Mouse (Mus musculus): Measurements from ENCODE around the gene Xlr5a.
"Not testable (repeated sequence)": the region's sequence is repeated elsewhere in the genome, so short reads cannot be mapped to it uniquely, and the experiment has no call there.

The Xlr5a gene

DNA sequence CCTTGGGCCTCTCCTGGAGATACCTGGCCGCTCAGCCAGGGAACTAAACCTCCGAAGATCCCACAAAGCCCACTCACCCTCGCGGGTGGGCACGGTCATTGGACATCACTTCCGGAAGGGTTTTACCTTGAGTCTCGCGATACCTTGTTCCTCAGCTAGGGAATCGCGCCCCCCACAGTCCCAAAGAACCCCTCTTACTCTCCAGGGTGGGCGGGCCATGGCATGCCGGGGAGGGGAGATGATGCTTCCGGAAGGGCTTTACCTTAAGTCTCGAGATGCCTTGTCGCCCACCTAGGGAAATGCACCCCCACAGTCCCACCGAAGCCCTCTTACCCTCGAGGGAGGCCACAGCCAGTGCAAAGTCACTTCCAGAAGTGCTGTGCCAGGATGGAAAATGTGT lies at the start of gene Xlr5a, which contains the start of gene Xlr5c:
TSS of gene Xlr5a (minus strand) at position 101 of the 400 bp plus-strand sequence.
TSS of gene Xlr5c (minus strand) at position 101 of the 400 bp plus-strand sequence.
- not testable (repeated sequence) for DNase-seq (ENCODE audit: extremely low read depth, insufficient read length, low spot score)

DNA sequence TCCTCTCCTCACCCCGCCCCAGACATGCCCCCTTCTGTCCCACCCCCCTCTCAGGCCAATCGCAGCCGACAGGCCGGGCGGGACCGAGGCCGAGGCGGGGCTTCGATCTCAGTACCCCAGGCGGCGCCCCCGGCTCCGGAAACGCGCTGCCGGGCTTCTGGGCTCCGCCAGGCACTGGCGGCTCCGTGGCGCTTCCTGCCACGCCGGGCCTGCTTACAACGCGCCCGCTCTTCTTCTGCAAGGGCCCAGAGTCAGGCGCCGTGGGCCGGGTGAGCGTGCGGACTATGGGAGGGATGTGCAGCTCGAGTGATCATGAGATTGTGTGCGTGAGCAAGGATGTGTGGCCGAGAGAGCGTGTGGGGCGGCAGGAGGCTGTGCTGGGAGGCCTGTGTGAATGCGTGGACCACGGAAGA lies 49.7 kb upstream of the Xlr5a start, which contains the start of gene Zfp275:
TSS of gene Zfp275 (plus strand) at position 139 of the 413 bp plus-strand sequence.
- peak; percentile 83 for DNase-seq (ENCODE audit: extremely low read depth, insufficient read length, low spot score)

DNA sequence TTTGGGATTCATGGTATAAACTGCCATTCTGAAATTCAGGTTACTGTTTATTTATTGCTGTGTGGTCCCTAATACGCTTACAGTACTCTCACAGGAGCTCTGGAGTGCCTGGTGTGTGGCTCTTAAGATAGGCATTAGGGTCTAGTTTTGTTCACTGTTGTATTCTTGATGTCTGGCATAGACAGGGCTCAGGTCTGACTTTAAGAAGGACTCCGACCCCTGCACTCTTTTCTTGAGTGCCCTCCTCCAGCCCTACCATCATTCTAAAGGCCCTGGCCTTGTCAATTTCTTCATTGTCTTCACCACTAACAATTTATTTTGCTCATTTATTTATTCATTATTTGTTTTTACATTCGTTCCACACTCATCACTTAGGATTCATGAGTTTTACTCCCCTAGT lies 49.3 kb upstream of the Xlr5a start:
- DNase-seq (ENCODE audit: extremely low read depth, insufficient read length, low spot score), result no peak

DNA sequence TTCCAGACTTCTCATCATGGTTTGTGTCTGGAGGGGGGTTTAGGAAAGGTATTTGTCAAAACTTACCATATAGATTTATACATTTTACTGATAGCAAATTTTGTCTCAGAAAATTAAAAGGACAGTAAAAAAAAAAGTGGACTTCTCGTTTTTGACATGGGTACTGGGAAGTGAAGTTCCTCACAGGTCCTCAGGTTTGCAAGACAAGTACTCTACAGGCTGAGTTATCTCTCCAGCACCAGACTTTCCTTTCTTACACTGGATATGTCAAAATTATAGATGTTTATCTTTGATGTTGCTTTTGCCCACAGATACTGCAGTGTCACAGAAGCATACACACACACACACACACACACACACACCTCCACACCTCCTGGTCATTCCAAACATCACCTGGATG lies 48.7 kb upstream of the Xlr5a start:
- DNase-seq (ENCODE audit: extremely low read depth, insufficient read length, low spot score), result no peak

DNA sequence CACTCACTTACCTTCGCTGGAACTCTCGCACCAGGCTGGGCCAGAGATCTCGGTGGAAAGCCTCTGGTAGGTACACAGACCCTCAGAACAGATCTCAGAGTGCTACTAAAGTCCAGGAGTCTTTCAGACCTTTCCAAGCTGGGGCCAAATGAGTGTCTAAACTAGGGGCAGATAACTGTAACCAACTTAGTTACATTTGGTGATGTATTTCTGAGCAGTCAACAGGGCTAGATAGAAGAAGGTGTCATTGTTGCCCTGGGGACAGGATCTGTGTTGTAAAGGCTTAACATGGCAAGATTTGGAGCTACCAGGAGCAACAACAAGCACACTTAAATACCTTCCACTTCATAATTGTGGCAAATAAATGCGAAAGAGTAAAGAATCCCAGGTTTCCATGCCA lies 44.0 kb upstream of the Xlr5a start, which contains the start of gene Gm45015:
TSS of gene Gm45015 (minus strand) at position 101 of the 400 bp plus-strand sequence.
- no peak for DNase-seq (ENCODE audit: extremely low read depth, insufficient read length, low spot score)

DNA sequence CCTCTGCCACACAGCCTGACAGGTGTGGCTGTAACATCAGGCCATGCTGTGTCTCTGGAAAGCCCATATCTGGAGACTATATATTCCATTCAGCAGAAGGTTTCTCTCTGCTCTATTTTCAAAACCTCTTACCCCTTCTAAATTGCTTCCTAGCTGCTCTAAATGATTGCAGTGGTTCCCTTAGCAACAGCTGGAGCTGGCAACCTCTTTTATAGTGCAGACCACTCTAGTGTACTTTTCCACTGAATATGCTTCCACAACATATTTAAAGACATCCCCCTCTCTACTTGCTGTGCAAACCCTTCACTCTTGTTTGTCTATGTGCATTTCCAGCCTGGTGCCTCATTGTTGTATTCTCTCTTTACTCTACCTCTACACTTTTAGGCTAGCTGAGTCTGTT lies 40.8 kb upstream of the Xlr5a start:
- DNase-seq (ENCODE audit: extremely low read depth, insufficient read length, low spot score), result no peak

DNA sequence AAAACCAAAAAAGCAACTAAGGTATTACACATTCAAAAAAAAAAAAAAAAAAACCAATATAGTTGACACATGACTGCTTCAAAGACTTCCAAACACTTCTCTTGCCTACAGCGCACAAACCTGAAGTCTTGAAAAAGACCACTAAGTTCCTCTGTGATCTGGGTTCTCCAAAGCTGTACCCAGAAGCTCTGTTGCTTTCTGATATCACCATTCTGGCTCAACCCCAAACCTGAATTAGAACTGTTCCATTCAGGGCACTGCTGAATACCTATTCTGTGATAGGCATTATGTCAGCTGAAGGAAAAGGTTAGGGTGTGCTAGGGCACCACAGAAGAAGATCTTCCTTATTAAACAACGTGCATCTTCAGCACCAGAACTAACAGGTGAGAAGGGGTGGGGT lies 34.4 kb upstream of the Xlr5a start:
- no peak for DNase-seq (ENCODE audit: extremely low read depth, insufficient read length, low spot score)

DNA sequence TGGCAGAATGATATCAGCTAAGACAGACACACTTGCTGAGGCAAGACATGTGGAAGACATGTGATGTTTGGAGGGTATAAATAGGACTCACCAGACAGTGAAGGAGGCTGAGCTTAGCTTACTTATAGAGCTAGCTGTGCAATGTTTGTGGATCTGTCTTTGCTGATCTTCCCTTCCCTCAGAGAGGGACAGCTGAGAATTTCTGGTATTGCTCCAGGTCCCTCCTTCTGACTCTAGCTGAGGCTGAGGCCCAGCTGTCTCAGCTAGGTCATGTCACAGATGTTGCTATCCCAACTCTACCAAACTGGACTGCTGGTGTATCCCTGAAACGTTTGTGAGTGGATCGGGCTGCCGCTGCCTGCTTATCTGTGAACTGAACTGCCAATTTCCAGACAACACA lies 28.3 kb upstream of the Xlr5a start:
- no peak for DNase-seq (ENCODE audit: extremely low read depth, insufficient read length, low spot score)

DNA sequence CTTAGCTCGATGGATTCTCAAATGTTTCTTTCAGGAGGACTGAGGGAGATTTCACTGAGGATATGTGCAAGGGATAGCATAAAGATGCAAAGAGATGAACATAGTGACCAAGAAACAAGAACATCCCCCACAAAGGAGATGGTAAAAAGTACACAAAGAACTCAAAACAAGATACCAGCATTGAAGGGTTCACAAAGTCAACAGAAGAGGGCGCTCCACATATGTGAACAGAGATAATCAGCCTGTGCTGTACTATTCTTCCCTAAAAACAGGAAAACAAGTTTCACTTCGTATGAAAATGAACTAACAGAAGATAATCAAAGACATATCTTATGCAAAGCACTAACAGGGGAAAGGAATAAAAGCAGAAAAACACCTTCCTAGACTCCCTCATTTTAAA lies 19.7 kb upstream of the Xlr5a start:
- no peak for DNase-seq (ENCODE audit: extremely low read depth, insufficient read length, low spot score)

DNA sequence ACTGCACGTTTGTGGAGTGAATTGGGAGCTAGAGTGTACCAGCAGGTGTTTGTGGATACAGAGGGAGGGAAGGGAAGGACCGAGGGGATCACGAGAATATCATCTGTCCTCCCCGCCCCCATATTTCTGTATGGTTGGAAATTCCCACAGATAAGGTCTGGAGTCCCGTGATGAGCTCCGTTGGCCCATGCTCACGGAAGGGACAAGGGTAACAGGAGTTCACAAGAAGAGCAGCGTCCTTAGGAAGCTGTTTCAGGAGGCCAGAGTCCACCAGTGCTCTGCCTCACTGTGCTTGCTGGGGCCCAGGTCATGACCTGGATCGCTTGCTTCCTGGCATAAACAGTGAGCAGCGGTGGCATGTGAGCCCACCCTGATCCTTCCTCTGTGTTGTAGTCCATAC lies 3.0 kb upstream of the Xlr5a start:
- DNase-seq (ENCODE audit: extremely low read depth, insufficient read length, low spot score), result not testable (repeated sequence)

DNA sequence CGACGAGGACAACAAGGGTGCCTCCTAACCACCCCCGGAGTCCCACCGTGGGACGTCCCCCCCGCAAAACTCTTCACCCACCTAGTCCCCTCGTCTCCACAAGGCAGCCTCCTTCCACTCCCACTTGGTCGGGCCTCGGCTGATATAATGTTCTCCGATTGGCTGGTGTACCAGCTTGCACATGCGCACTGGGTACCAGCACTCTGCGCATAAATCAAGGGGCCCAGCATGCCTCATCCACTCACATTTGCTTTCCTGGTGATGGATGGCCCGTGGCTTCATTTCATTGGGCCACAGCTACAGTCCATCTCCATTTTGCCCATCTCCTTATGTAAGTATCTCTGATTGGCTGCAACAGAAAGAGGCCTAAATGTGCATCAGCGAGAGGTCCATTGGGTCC lies 27.5 kb downstream of the Xlr5a start, which contains the start of gene Xlr3c:
TSS of gene Xlr3c (minus strand) at position 121 of the 400 bp plus-strand sequence.
- peak; percentile 45 for DNase-seq (ENCODE audit: extremely low read depth, insufficient read length, low spot score)

DNA sequence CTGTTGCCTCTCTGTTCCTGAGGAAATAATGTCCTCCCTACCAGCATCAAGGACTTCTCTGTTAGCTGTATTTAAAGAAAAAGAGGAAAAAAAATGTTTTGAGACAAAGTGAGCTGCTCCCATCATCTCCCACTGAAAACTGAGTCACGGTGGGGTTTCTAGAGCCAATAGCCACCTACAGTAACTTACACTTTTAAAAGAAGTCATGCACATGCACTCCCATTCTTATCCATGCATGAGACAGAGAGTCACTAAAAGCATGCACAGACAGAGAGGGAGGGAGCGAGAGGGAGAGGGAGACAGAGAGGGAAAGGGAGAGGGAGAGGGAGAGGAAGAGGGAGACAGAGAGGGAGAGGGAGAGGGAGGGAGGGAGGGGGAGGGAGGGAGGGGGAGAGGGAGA lies 30.3 kb downstream of the Xlr5a start:
- not testable (repeated sequence) for DNase-seq (ENCODE audit: extremely low read depth, insufficient read length, low spot score)

DNA sequence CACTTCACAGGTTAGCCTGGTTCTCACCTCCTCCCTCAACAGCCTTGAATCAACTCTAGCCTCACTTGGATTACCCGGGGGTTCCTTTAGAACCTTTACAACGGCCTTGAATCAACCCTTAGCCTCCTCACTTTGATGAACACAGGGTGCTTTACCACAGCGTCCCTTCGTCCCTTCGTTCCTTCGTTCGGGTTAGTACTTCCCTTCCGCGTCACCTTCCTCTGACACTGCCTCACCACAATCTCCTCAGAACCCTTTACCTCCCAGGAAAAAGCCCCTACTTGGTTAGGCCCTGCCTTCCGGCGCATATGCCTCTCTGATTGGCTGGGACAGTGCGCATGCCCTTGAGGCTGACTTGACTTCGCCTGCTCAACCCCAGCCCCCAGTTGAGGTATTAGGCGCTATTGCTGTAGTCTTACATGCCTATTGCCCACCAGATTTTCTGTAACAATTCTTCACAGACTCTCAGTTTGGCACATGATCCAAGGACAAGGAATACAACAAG lies 49.9 kb downstream of the Xlr5a start, which contains the start of gene Xlr4c:
TSS of gene Xlr4c (minus strand) at position 310 of the 505 bp plus-strand sequence.
- DNase-seq (ENCODE audit: extremely low read depth, insufficient read length, low spot score), result not testable (repeated sequence)

DNA sequence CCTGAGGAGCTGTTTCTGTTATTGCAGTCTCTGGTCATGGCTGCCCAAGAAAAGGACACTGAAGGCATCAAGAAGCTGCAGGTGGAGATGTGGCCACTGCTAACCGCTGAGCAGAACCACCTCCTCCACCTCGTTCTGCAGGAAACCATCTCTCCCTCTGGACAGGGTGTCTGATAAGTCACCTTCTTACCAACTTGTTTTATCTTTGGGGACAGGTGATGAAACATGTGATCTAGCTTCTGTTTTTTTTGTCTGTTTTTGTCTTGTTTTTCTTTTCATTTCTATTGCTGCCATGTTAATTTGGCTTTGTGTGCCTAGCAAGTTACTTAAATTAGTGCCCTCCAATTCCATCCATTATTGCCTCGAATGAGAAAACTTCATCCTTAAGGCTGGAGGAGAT lies 63.5 kb downstream of the Xlr5a start:
- no peak for DNase-seq (ENCODE audit: extremely low read depth, insufficient read length, low spot score)

DNA sequence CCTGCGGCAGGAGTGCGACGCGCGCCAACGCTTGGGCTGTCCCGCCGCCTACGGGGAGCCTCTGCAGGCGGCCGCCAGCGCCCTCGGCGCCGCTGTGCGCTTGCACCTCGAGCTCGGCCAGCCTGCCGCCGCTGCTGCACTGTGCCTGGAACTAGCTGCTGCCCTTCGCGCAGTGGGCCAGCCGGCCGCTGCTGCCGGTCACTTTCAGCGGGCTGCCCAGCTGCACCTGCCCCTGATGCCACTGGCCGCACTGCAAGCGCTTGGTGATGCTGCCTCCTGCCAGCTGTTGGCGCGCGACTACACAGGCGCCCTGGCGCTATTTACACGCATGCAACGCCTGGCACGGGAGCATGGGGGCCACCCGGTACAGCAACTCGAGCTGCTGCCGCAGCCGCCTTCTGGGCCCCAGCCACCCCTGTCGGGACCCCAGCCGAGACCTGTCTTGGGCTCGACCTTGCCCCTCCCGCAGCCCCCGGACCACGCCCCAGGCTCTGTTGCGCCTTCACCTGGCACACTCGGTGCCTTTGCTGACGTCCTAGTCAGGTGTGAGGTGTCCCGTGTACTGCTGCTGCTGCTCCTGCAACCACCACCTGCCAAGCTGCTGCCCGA lies 64.1 kb downstream of the Xlr5a start:
- peak; percentile 79 for DNase-seq (ENCODE audit: extremely low read depth, insufficient read length, low spot score)

DNA sequence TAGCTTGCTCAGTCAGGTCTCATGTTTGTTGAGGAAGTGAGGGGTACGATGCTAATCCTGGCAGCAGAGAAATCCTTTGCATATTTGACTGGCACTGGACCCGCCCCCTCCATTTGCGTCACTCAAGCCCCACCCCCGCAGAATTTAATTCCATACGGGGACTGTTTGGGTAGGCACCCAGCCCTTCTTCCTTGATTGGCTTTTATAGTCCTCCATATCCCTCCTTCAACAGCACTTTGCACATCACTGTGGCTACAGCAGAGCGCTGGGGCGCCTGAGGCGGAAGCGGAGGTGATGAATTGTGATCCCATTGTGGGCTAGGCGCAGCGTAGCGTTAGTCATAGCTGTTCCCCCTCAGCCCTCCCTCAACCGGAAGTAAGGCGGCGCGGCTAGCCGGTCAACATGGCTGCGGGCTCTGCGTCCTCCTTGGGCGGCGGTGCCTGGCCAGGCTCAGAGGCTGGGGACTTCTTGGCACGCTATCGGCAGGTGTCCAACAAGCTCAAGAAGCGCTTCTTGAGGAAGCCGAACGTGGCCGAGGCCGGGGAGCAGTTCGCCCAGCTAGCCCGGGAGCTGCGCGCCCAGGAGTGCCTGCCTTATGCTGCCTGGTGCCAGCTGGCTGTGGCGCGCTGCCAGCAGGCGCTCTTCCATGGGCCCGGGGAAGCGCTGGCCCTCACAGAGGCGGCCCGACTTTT lies 64.7 kb downstream of the Xlr5a start, which contains the start of gene F8a:
TSS of gene F8a (plus strand) at position 378 of the 692 bp plus-strand sequence.
- peak; percentile 89 for DNase-seq (ENCODE audit: extremely low read depth, insufficient read length, low spot score)

DNA sequence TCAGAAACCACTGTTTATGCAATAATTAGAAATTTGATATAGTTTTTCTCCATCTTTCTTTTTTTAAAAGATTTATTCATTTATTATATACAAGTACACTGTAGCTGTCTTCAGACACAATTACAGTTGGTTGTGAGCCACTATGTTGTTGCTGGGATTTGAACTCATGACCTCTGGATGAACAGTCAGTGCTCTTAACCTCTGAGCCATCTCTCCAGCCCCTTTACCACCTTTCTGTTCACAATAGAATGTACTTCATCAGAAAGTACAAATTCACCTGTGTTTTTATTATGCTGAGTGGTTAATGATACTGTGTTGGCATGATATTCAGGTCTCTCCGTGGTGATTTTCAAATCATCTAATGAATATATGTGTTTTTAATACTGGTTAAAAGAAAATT lies 67.4 kb downstream of the Xlr5a start:
- no peak for DNase-seq (ENCODE audit: extremely low read depth, insufficient read length, low spot score)

DNA sequence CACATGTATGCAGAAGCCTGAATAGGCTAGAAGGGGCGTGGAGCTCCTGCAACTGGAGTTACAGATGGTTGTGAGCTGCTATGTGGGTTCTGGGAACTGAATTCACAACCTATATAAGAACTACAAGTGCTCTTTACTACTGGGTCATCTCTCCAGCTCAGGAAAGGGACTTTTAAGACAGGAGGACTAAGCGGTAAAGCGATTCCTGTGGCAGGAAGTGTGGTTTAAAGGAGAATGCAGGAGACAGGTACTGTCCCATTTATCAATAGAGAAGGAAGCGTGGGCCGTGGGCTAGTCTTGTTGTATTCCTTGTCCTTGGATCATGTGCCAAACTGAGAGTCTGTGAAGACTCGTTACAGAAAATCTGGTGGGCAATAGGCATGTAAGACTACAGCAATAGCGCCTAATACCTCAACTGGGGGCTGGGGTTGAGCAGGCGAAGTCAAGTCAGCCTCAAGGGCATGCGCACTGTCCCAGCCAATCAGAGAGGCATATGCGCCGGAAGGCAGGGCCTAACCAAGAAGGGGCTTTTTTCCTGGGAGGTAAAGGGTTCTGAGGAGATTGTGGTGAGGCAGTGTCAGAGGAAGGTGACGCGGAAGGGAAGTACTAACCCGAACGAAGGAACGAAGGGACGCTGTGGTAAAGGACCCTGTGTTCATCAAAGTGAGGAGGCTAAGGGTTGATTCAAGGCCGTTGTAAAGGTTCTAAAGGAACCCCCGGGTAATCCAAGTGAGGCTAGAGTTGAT lies 78.8 kb downstream of the Xlr5a start, which contains the start of gene Xlr4b:
TSS of gene Xlr4b (plus strand) at position 515 of the 746 bp plus-strand sequence.
- DNase-seq (ENCODE audit: extremely low read depth, insufficient read length, low spot score), result not testable (repeated sequence)

DNA sequence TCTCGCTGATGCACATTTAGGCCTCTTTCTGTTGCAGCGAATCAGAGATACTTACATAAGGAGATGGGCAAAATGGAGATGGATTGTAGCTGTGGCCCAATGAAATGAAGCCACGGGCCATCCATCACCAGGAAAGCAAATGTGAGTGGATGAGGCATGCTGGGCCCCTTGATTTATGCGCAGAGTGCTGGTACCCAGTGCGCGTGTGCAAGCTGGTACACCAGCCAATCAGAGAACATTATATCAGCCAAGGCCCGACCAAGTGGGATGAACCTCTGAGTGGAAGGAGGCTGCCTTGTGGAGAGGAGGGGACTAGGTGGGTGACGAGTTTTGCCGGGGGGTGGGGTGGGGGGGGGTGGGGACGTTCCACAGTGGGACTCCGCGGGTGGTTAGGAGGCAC lies 100.8 kb downstream of the Xlr5a start, which contains the start of gene Xlr3b:
TSS of gene Xlr3b (plus strand) at position 274 of the 400 bp plus-strand sequence.
- not testable (repeated sequence) for DNase-seq (ENCODE audit: extremely low read depth, insufficient read length, low spot score)

DNA sequence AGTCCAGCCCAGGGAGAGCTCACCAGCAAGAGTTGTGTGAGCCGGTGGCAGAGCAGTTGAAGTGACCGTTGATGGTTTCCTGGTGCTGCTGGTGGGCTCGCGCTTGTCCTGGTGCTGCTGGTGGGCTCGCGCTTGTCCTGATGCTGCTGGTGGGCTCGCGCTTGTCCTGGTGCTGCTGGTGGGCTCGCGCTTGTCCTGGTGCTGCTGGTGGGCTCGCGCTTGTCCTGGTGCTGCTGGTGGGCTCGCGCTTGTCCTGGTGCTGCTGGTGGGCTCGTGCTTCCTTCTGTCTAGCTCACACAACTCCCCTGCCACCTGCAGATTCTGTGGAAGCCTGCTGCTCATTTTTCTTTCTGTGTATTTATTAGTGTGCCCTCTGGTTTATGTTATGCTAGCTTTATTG lies 115.9 kb downstream of the Xlr5a start, which contains the start of gene Spin2d:
TSS of gene Spin2d (minus strand) at position 101 of the 400 bp plus-strand sequence.
- not testable (repeated sequence) for DNase-seq (ENCODE audit: extremely low read depth, insufficient read length, low spot score)

DNA sequence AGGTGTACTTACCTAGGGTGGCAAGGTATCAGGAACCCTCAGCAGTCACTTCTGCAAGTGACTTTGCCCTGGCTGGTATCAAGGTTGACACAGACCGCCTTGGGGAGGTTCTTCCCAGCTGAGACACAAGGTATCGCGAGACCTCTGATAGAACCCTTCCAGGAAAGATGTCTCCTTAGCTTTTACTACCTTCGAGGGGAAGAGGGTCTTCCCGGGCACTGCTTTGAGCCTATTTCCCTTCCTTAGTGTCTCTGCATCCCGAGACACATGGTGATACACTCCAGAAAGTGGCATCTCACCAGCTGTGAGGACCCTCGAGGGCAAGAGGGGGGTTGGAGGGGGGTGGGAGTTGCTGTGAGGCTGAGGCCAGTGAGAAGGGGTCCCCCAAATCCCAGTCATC lies 143.4 kb downstream of the Xlr5a start, which contains the start of gene DXBay18:
TSS of gene DXBay18 (minus strand) at position 101 of the 400 bp plus-strand sequence.
- not testable (repeated sequence) for DNase-seq (ENCODE audit: extremely low read depth, insufficient read length, low spot score)
